Mouse (Mus musculus) inflammation-experienced regulatory T-cells, adult 16 weeks (primary cell): Measurements from ENCODE around the gene Tlr6. TPM values are rescaled to one million over a fixed set of nuclear protein-coding genes. Genes with fewer than 3 reads are reported as not detected.

Experiments
- polyA plus RNA-seq: library from polyadenylated mRNA; unstranded; fragments of 100-300 nt; shearing (Covaris generic); gene quantifications from one replicate; pipeline ENCODE4 v1.2.1, GENCODE M21; 2017

Tlr6 gene
- polyA plus RNA-seq: 8.8 TPM

GRCm38 (mm10) chr5:64959843-64960230 is at the start of gene Tlr6:
Tlr6 (minus strand) TSS chr5:64960097.

GRCm38 (mm10) chr5:64969861-64970771 is 10.2 kb upstream of the Tlr6 start, which contains the start of gene Fam114a1:
Fam114a1 (plus strand) TSS chr5:64970071.

Other genes starting within 250 kb of the Tlr6 start
- 55.6 TPM for gene Klf3, start 156.7 kb downstream of the Tlr6 start, polyA plus RNA-seq
- 92.9 TPM for gene Tlr1, start 26.5 kb downstream of the Tlr6 start, polyA plus RNA-seq
- 3.0 TPM for gene Fam114a1, start 10.0 kb upstream of the Tlr6 start, polyA plus RNA-seq
- 26.4 TPM for gene Tmem156, start 132.0 kb upstream of the Tlr6 start, polyA plus RNA-seq
- 3.5 TPM for gene Klhl5, start 147.4 kb upstream of the Tlr6 start, polyA plus RNA-seq
- gene Wdr19, start 239.6 kb upstream of the Tlr6 start, polyA plus RNA-seq: 9.3 TPM